Mouse (Mus musculus): ENCODE measurements around the gene Rgs7.

Gene Rgs7

DNA sequence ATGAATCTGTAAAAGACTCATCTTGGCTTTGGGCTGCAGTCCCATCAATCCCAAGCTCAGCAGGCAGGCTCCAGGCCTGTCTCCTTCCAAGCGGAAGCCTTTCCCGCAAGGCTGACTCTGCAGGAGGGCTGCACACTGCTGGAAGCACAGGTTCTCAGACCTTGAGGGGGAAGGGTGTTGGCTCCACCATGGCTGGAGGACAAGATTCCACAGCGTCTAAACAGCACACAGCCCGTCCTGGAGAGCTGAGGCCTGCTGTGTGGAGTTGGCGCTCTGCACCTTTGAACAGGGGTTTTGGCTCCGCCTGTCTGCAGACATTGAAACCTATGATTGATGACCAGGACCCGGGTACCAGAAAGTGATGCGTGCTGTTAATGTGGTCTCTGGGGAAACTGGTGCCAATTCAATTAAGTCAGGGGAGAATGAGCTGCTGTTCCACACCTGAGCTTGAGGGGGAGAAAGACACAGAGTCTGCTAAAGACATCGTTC is 463.5 kb downstream of the Rgs7 start:
- in situ Hi-C loops (cut with MseI, MboI): no loop called here

- in situ Hi-C loops (cut with MseI, MboI): no loop called here
These were observed 464.0 kb downstream of the Rgs7 start for GRCm38 (mm10) chr1:175028267-175028666.

- in situ Hi-C loops (cut with MseI, MboI): no loop called here
These were observed 466.5 kb downstream of the Rgs7 start for GRCm38 (mm10) chr1:175025781-175026309.

- in situ Hi-C loops (cut with MseI, MboI): no loop called here
These were observed 468.2 kb downstream of the Rgs7 start for GRCm38 (mm10) chr1:175024136-175024535.

Data from mouse trophoblast stem cell (cell line).